Mouse (Mus musculus) splenic B cell, adult 2 months (primary cell): ENCODE measurements around the gene Psmb3.

Experiments
- DNase-seq: peaks from one replicate; pipeline ENCODE4 v3.0.0-alpha.2; 2011; ENCODE audit warnings: low read depth, low spot score
- H3K27me3 ChIP-seq: 2 replicates; pipeline ENCODE4 v1.6.1; 2012; ENCODE audit warnings: mild to moderate bottlenecking, low read length, moderate library complexity, mixed read lengths; ENCODE audit not compliant: control insufficient read depth, poor library complexity, insufficient read depth, severe bottlenecking
- H3K36me3 ChIP-seq: 2 replicates; pipeline ENCODE4 v1.6.1; 2012; ENCODE audit warnings: mild to moderate bottlenecking, low read length, moderate library complexity, mixed read lengths; ENCODE audit not compliant: control insufficient read depth, poor library complexity, insufficient read depth, severe bottlenecking

Psmb3 gene

GRCm38 (mm10) chr11:97738703-97739102 lies 35.5 kb downstream of the Psmb3 start:
- DNase-seq, result peak; percentile 52
- H3K27me3 ChIP-seq, result no peaks in the 10 kb centered on the region
- H3K36me3 ChIP-seq, result no peaks in the 10 kb centered on the region

DNA sequence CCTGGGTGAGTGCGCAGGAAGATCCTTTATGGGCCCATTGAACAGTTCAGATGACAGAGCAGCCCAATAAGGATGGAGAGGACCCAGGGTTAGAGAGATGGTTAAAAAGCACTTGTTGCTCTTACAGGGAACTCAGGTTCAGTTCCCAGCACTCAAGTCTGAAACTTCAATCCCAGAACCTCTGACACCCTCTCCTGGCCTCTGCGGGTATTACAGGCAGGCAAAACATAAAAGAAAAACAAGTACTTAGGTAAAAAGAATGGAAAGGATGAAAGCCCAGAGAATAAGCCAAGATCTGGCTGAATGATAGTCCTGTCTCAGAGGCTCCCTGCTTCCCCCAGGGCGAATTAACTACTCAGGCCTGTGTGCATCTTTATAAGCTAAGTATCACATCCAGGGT lies 36.0 kb downstream of the Psmb3 start:
- DNase-seq, result peak; percentile 37
- H3K27me3 ChIP-seq, result no peaks in the 10 kb centered on the region
- H3K36me3 ChIP-seq, result no peaks in the 10 kb centered on the region

DNA sequence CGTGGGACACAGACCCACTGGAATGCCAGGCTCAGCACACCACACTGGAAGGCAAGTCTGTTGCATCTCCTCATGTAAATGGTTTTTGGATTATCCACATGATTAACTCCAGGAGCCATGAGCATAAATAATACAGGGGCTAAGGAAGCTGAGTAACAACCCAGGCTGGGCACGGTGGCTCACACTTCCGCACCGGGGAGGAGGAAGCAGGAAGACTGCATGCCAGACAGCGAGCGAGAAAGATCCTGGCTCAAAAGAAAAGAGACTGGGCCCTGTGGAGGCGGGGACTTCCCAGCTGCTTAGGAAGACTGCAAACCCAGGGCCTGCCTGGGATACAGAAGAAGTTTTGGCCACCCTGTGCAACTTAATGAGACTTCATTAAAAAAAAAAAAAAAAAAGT lies 37.0 kb downstream of the Psmb3 start:
- DNase-seq, result no peak
- no peaks in the 10 kb centered on the region for H3K36me3 ChIP-seq
- no peaks in the 10 kb centered on the region for H3K27me3 ChIP-seq

DNA sequence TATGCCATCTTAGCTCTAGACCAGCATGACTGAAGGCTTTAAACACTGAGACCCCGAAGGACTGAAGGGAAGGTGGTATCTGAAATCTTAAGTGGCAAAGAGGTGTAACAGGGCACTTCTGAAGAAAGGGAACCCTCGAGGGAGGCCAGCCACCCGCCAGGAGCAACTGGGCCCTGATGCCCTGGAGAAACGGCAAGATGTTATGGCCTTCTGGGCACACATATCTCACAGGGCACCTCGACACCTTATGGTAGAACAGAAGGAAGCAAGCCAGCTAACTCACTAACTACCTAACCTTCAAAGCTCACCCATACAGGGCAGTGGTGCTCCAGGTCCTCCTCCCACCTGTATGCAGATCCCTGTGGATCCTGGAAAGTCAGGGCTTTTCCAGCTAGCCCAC lies 39.0 kb downstream of the Psmb3 start:
- no peaks in the 10 kb centered on the region for H3K27me3 ChIP-seq
- DNase-seq, result no peak
- no peaks in the 10 kb centered on the region for H3K36me3 ChIP-seq

DNA sequence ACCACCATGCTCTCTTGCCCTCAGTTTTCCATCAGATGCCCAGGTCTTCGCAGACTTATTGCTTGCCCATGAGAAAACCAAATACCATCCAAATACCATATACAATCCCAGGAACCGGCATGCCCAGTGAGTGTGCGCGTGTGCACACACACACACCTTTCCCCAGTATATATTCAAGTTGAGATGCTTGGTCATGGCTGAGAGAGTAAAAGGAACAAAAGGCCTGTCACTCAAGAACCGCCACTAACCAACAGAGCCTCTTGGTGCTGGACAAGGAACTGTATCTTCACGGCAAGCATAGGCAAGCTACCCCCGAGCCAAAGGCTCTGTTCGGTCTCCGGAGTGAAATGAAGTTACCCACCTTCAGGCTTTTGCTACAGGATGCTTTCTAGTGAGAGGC lies 39.4 kb downstream of the Psmb3 start:
- peak; percentile 53 for DNase-seq
- no peaks in the 10 kb centered on the region for H3K36me3 ChIP-seq

GRCm38 (mm10) chr11:97743423-97743822 lies 40.2 kb downstream of the Psmb3 start:
- no peaks in the 10 kb centered on the region for H3K36me3 ChIP-seq
- H3K27me3 ChIP-seq, result no peaks in the 10 kb centered on the region
- DNase-seq, result peak; percentile 39

More for the DNA sequence above, 39.4 kb downstream of the Psmb3 start:
- no peaks in the 10 kb centered on the region for H3K27me3 ChIP-seq

GRCm38 (mm10) chr11:97744063-97744717 lies 41.0 kb downstream of the Psmb3 start, which contains the start of gene Pip4k2b:
Gene Pip4k2b, minus strand, starts transcription at chr11:97744704.
- Histone ChIP-seq H3K36me3 (no peaks in the 10 kb centered on the region), H3K27me3 (no peaks in the 10 kb centered on the region)
- DNase-seq, result peak; percentile 67

DNA sequence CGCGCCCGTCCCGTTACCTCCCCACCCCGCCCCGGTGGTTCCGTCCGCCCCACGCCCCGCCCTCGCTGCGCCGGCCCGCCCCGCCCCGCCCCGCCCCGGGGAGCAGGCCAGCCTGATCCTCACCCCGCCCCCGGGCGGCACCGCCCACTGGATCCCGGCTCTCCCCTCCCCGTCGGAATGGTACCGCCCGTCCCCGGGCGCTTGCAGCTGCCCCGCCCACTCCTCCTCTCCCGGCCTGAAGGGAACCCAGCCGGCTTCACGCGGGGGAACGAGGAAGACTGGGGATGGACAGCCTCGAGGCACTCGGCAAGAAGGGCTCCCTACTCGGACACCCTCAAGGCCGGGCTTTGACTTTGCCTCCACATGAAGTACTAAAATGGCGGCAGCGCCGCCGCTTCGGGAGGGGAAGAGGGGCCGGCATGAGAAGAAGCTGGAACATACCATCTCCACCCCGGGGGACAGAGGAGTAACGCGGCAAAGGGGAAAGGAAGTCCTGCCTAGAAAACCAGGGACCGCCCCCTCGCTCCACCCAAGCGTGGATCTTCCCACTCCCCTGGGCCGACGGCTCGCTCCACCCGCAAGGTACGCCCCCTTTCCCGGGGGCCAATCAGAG lies 41.6 kb downstream of the Psmb3 start:
- peak; percentile 95 for DNase-seq

DNA sequence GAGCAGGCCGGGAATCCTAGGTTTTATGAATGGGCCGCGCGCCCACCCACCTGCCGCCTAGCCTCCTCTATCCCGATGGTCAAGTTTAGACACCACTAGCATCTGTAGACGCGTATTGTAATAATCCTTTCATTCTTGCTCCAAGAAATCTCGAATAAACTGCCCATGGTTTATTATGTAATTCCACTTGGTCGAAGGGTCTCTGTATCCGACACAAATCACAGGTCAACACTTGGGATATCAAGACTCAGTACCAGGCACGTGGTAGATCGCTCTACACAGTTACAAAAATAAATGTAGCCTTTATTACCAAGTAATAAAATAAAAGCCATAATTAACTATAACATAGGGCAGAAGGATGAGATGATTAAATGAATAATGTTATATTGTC lies 42.1 kb downstream of the Psmb3 start:
- no peak for DNase-seq
- Histone ChIP-seq H3K36me3 (peaks cover 4% of the 10 kb centered on the region), H3K27me3 (no peaks in the 10 kb centered on the region)

More for the DNA sequence above, 41.6 kb downstream of the Psmb3 start:
- H3K36me3 ChIP-seq, result peaks cover 4% of the 10 kb centered on the region
- no peaks in the 10 kb centered on the region for H3K27me3 ChIP-seq

DNA sequence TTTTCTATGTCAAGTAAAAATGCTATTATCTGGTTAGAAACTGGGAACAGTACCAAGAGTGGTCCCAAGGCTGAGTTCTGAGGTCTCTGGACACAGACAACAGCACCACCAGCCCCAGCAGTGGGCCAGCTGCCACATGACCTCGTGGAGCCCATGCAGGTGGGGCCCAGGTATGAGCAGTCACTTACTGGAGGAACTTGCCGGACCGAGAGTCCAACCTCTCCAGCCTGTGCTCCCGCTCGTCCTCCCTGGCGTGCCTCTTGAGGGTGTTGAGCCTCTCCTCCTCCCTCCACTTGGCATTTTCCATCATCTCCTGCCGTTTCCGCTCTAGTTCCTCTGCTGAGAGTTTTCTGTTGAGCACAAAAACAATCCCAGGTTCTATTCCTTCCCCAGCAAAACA lies 44.6 kb downstream of the Psmb3 start:
- no peaks in the 10 kb centered on the region for H3K27me3 ChIP-seq
- H3K36me3 ChIP-seq, result peaks cover 4% of the 10 kb centered on the region
- DNase-seq, result no peak

- Histone ChIP-seq H3K36me3 (peaks cover 4% of the 10 kb centered on the region), H3K27me3 (no peaks in the 10 kb centered on the region)
- no peak for DNase-seq
Observed at GRCm38 (mm10) chr11:97748496-97748895, 45.3 kb downstream of the Psmb3 start.

GRCm38 (mm10) chr11:97753277-97753676 lies 50.1 kb downstream of the Psmb3 start:
- DNase-seq, result no peak
- H3K27me3 ChIP-seq, result no peaks in the 10 kb centered on the region
- H3K36me3 ChIP-seq, result peaks cover 12% of the 10 kb centered on the region

DNA sequence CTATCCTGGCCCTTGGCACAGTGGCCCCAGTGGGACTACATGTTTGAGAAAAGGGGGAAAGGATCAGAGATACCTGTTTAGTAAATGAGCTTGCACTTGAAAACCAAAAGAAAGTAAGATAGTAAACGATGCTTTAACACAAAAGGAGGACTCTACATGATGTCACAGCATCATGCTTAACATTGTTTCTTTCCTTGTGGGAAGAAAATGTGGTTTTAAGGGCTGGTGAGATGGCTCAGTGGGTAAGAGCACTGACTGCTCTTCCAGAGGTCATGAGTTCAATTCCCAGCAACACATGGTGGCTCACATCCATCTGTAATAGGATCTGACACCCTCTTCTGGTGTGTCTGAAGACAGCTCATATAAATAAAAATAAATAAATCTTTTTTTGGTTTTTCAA lies 54.9 kb downstream of the Psmb3 start:
- DNase-seq, result no peak
- H3K36me3 ChIP-seq, result peaks cover 12% of the 10 kb centered on the region
- H3K27me3 ChIP-seq, result no peaks in the 10 kb centered on the region

- no peak for DNase-seq
- Histone ChIP-seq H3K36me3 (peaks cover 10% of the 10 kb centered on the region), H3K27me3 (no peaks in the 10 kb centered on the region)
Observed at GRCm38 (mm10) chr11:97758942-97759341, 55.7 kb downstream of the Psmb3 start.

- Histone ChIP-seq H3K36me3 (peaks cover 8% of the 10 kb centered on the region), H3K27me3 (no peaks in the 10 kb centered on the region)
- DNase-seq, result no peak
Observed at GRCm38 (mm10) chr11:97761638-97762037, 58.4 kb downstream of the Psmb3 start.
